ENCODE assay signal across 11 mouse cellular contexts in the genomic region with DNA sequence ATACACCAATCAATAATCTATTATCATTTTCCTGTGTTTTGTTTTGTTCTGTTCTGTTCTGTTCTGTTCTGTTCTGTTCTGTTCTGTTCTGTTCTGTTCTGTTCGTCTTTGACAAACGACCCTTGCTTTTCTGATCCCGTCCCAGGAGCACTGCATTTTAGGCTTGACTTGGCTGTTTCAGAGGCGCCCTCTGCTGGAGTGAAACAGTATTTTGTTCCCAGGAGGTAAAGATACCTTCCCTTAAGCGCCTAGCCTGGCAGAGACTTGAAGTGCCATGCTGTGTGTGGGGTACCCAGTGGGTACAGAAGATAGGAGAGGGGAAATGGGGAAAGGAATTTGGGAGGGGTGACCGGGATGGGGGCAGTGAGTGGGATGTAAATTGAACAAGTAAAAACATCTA. TPM values are rescaled to one million over a fixed set of nuclear protein-coding genes. Genes with fewer than 3 reads are reported as not detected.
A peak's percentile ranks its signal among the peaks of the same experiment; 100 is the strongest.
DNase-seq lines count a peak whose midpoint lies in the region; ATAC-seq and TF ChIP-seq lines count a peak whose summit lies in the region.
"Had no signal": no experiment of that assay in that cellular context is flagged by ENCODE, and none has a peak within 500 bp of the region (broad histone marks: within the 10 kb centered on the region; RNA-seq: fewer than 3 reads in every experiment).

No protein-coding gene starts in this region.

- H3K27me3 ChIP-seq in embryonic facial prominence, embryonic 14.5 days (replicated peaks; ENCODE audit: control insufficient read depth, insufficient read depth, low read length): no peaks in the 10 kb centered on the region
- H3K27me3 ChIP-seq in liver, adult 2 months (ENCODE audit: control insufficient read depth, insufficient read depth, low read length): no peaks in the 10 kb centered on the region
- no peaks in the 10 kb centered on the region for H3K27me3 ChIP-seq in small intestine, adult 2 months (ENCODE audit: control insufficient read depth, insufficient read depth, low read length)
- H3K27me3 ChIP-seq: heart, embryonic 13.5 days; neural tube, embryonic 12.5 days had no signal

- ATAC-seq in cerebellum, adult (ENCODE audit: insufficient number of reproducible peaks, low FRiP score, low TSS enrichment): no peak
- ATAC-seq in embryonic facial prominence, embryonic 14.5 days (ENCODE audit: low read depth): no peak

- WGBS in embryonic facial prominence, embryonic 14.5 days: 31% methylated on average over 6 of the region's 6 CpGs
- 29% methylated on average over 6 of the region's 6 CpGs for WGBS in liver, adult 2 months
- 31% methylated on average over 6 of the region's 6 CpGs for WGBS in small intestine, adult 2 months

- H3K4me1 ChIP-seq in embryonic facial prominence, embryonic 14.5 days (ENCODE audit: control insufficient read depth, insufficient read depth, low read length): no peaks in the 10 kb centered on the region
- H3K4me1 ChIP-seq in liver, adult 2 months (ENCODE audit: control insufficient read depth, insufficient read depth, low read length): peaks cover 3% of the 10 kb centered on the region; the same call in 1 of the 2 replicates
- no peaks in the 10 kb centered on the region for H3K4me1 ChIP-seq in small intestine, adult 2 months (ENCODE audit: control insufficient read depth, insufficient read depth, insufficient read length, low read length)
- H3K4me1 ChIP-seq: heart, embryonic 13.5 days; neural tube, embryonic 12.5 days had no signal

- no peak overlapping the region for H3K4me2 ChIP-seq in embryonic facial prominence, embryonic 14.5 days (ENCODE audit: low read depth, low read length)
- H3K4me2 ChIP-seq: heart, embryonic 13.5 days; neural tube, embryonic 12.5 days had no signal

- peak; percentile 45 to 47 for DNase-seq in cerebellum, adult 18-20 months
- peak in 1 of 2 experiments; percentile 27 for DNase-seq in layer of hippocampus, adult 2 months (ENCODE audit: low spot score in 2 of 2)
- no peak for DNase-seq in layer of hippocampus, adult 9-10 months (ENCODE audit: low spot score)
- peak; percentile 58 for DNase-seq in ZHBTc4 (ENCODE audit: low read depth, low spot score)
- peak; percentile 40 for DNase-seq in embryonic facial prominence, embryonic 14.5 days (ENCODE audit: low spot score)
- DNase-seq in liver, adult 2 months (ENCODE audit: extremely low read depth, low read depth, low spot score): peak; percentile 47

- no peak overlapping the region for H3K9ac ChIP-seq in embryonic facial prominence, embryonic 14.5 days (ENCODE audit: low read depth, low read length)
- H3K9ac ChIP-seq in liver, adult 2 months (ENCODE audit: low read depth, low read length): no peak overlapping the region
- H3K9ac ChIP-seq: heart, embryonic 13.5 days; neural tube, embryonic 12.5 days had no signal

- H3K27ac ChIP-seq in layer of hippocampus, adult 2 months: no peak overlapping the region
- H3K27ac ChIP-seq in embryonic facial prominence, embryonic 14.5 days (replicated peaks; ENCODE audit: low read depth, low read length): no peak overlapping the region
- H3K27ac ChIP-seq in liver, adult 2 months (replicated peaks; ENCODE audit: insufficient read depth, low read depth, low read length): no peak overlapping the region
- no peak overlapping the region for H3K27ac ChIP-seq in small intestine, adult 2 months (ENCODE audit: insufficient read depth, low read depth, low read length)
- H3K27ac ChIP-seq: heart, embryonic 13.5 days; neural tube, embryonic 12.5 days had no signal

- TF ChIP-seq POLR2A in liver, adult 2 months (IDR thresholded peaks at IDR 0.05; ENCODE audit: extremely low read depth, insufficient read depth, low read length): no peak
- TF ChIP-seq POLR2A in small intestine, adult 2 months (IDR thresholded peaks at IDR 0.05; ENCODE audit: low read depth, low read length): no peak

- no peak overlapping the region for H3K4me3 ChIP-seq in layer of hippocampus, adult 2 months
- H3K4me3 ChIP-seq in embryonic facial prominence, embryonic 14.5 days (ENCODE audit: low read depth, low read length): no peak overlapping the region
- H3K4me3 ChIP-seq in liver, adult 2 months (ENCODE audit: insufficient read depth, low read depth, low read length): no peak overlapping the region
- no peak overlapping the region for H3K4me3 ChIP-seq in small intestine, adult 2 months (ENCODE audit: low read depth, low read length)
- H3K4me3 ChIP-seq: heart, embryonic 13.5 days; neural tube, embryonic 12.5 days had no signal

- no peaks in the 10 kb centered on the region for H3K79me2 ChIP-seq in liver, adult 2 months (ENCODE audit: control insufficient read depth, insufficient read depth, low read length)

- TF ChIP-seq CTCF in layer of hippocampus, adult 2 months (conservative IDR thresholded peaks at IDR 0.05): peak; percentile 71
- peak; percentile 41; the same call in 1 of the 2 replicates for TF ChIP-seq CTCF in liver, adult 2 months (IDR thresholded peaks at IDR 0.05; ENCODE audit: low read depth, low read length)
- TF ChIP-seq CTCF in small intestine, adult 2 months (IDR thresholded peaks at IDR 0.05; ENCODE audit: extremely low read depth, insufficient read length, insufficient replicate concordance, low read depth, low read length): peak; percentile 45; the same call in 1 of the 2 replicates

- H3K36me3 ChIP-seq in embryonic facial prominence, embryonic 14.5 days (ENCODE audit: control insufficient read depth, insufficient read depth, low read length): no peaks in the 10 kb centered on the region
- H3K36me3 ChIP-seq in liver, adult 2 months (ENCODE audit: control insufficient read depth, insufficient read depth, low read length): no peaks in the 10 kb centered on the region
- no peaks in the 10 kb centered on the region for H3K36me3 ChIP-seq in small intestine, adult 2 months (ENCODE audit: control insufficient read depth, insufficient read depth, low read length)
- H3K36me3 ChIP-seq: heart, embryonic 13.5 days; neural tube, embryonic 12.5 days had no signal

- no peaks in the 10 kb centered on the region for H3K9me3 ChIP-seq in embryonic facial prominence, embryonic 14.5 days (ENCODE audit: control insufficient read depth, low read length)

RNA-seq across cellular contexts. Expression of a gene that starts 21.5 kb away (rescaled TPM):
- total RNA-seq in layer of hippocampus, adult 2 months (2021): 1 to 10 TPM; 4.8 to 5.1 TPM
- polyA plus RNA-seq in embryonic facial prominence, embryonic 14.5 days (2014; fragmentation: Nextera tagmentation; extraction: Ambion mirVana): 0.67 and 0.76 TPM in 2 replicates
- total RNA-seq in liver, adult 2 months (2014; rRNA removed): 0.09 TPM in 1 of 2 replicates, not detected in the other
- 0.02 TPM in 1 of 2 replicates, not detected in the other for polyA plus RNA-seq in liver, adult 2 months (2012; rRNA removed)
- 0.05 and 0.16 TPM in 2 replicates for polyA plus RNA-seq in small intestine, adult 2 months (2012; rRNA removed)

RNA-seq across cellular contexts. Expression of a gene that starts 35.5 kb away (rescaled TPM):
- not detected for total RNA-seq in layer of hippocampus, adult 2 months (2021)
- polyA plus RNA-seq in embryonic facial prominence, embryonic 14.5 days (2014; fragmentation: Nextera tagmentation; extraction: Ambion mirVana): not detected in 2 replicates
- total RNA-seq in liver, adult 2 months (2014; rRNA removed): not detected in 2 replicates
- polyA plus RNA-seq in liver, adult 2 months (2012; rRNA removed): not detected in 2 replicates
- not detected in 2 replicates for polyA plus RNA-seq in small intestine, adult 2 months (2012; rRNA removed)
- polyA plus RNA-seq: C2C12 had no signal

RNA-seq across cellular contexts. Expression of a gene that starts 51.4 kb away (rescaled TPM):
- total RNA-seq in layer of hippocampus, adult 2 months (2021): 10 to 100 TPM; 13.7 to 17.0 TPM
- 0.97 and 2.0 TPM in 2 replicates for polyA plus RNA-seq in embryonic facial prominence, embryonic 14.5 days (2014; fragmentation: Nextera tagmentation; extraction: Ambion mirVana)
- total RNA-seq in liver, adult 2 months (2014; rRNA removed): 1.8 and 2.3 TPM in 2 replicates
- polyA plus RNA-seq in liver, adult 2 months (2012; rRNA removed): 2.0 and 2.2 TPM in 2 replicates
- polyA plus RNA-seq in small intestine, adult 2 months (2012; rRNA removed): 3.7 and 10.1 TPM in 2 replicates
